Mouse (Mus musculus) right cerebral cortex, postnatal 10 days (tissue): ENCODE results near the gene Mamstr.

Source experiments
- DNase-seq, 2 experiments: peaks; one replicate each; pipeline ENCODE4 v3.0.0; 2021; ENCODE audit warnings: low spot score in 2 of 2

Mamstr gene

DNA sequence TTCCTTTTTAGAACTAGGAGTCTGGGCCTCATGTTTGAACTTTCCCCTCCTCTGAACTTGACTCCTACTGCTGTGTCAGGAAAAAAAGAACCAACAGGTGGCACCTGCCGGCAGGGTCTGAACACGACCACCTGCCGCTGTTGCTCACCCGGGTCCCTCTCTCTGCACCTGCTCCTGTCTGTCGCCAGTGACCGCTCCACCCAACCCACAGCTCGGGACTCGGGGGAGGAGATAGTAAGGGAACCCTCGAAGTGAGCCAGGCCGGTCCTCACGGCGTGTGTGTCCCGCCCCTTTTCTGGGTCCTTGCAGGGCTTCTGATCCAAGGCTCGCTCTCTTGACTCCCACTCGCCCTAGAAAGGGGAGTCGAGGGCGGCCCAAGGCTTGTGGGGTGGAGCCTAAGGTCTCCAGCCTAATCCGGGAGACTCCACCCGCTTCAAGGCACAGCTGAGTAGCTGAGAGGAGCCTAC, at the start of gene Mamstr:
Gene Mamstr (plus strand): TSS at position 417 of the 467 bp plus-strand sequence.
- no peak for DNase-seq

- no peak for DNase-seq
These were observed 48.9 kb upstream of the Mamstr start for GRCm38 (mm10) chr7:45590874-45591273.

DNA sequence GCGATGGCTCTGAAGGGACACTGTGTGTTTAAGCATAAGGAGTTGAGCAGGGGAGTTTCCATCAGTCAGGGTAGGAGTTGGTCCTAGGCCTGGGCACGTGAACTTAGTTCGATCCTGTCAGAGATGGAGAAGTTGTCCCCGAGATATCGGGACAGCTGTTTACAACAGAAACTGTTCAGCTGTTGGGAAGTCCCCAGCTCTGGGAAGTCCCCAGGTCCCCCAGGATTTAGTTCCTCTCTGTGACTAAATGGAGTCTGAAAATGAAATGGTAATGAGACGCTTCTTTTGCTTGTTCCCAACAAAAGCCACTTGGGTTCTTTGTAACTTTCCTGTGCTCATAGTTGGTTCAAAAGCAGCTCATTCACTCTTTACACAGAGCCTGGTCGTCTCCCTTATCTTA, 47.9 kb upstream of the Mamstr start:
- no peak for DNase-seq

- peak; percentile 77 to 82 for DNase-seq
These were observed 46.5 kb upstream of the Mamstr start for GRCm38 (mm10) chr7:45593118-45593815.

DNA sequence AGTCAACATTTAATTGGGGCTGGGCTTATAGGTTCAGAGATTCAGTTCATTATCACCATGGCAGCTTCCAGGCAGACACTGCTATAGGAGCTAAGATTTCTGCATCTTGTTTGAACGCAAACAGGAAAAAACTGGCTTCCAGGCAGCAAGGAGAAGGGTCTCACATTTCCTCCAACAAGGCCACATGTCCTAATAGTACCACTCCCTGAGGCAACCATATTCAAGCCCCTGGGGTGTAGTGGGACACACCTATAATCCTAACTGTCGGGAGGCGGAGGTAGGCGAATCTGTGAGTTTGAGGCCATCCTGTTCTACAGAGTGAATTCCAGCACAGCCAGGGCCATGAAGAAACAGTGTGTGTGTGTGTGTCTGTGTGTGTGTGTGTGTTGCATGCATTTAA, 44.6 kb upstream of the Mamstr start:
- no peak for DNase-seq

GRCm38 (mm10) chr7:45596107-45596506, 43.7 kb upstream of the Mamstr start:
- no peak for DNase-seq

- no peak for DNase-seq
These were observed 42.8 kb upstream of the Mamstr start for GRCm38 (mm10) chr7:45597013-45597412.

- DNase-seq: no peak
These were observed 42.2 kb upstream of the Mamstr start for GRCm38 (mm10) chr7:45597527-45597926.

GRCm38 (mm10) chr7:45598960-45599879, 40.6 kb upstream of the Mamstr start:
- no peak for DNase-seq

- no peak for DNase-seq
These were observed 34.0 kb upstream of the Mamstr start for GRCm38 (mm10) chr7:45605704-45606289.

DNA sequence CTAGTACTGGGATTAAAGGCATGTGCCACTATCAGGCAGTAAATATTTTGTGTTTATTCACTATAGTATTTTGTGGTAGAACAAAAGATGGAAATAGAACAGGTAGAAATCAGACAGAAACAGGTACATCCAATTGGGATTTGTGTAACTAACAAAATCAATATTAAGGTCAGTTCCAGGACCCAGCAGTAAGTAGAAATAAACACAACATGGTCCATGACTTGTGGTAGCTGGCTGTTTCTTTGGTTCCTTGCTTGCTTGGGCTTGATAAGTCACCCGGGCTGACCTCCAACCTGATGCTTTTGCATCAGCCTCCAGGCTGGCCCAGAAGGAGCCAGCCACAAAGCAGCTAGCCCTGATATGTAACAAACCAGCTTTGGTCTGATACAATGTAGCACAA, 30.3 kb upstream of the Mamstr start:
- DNase-seq: no peak

DNA sequence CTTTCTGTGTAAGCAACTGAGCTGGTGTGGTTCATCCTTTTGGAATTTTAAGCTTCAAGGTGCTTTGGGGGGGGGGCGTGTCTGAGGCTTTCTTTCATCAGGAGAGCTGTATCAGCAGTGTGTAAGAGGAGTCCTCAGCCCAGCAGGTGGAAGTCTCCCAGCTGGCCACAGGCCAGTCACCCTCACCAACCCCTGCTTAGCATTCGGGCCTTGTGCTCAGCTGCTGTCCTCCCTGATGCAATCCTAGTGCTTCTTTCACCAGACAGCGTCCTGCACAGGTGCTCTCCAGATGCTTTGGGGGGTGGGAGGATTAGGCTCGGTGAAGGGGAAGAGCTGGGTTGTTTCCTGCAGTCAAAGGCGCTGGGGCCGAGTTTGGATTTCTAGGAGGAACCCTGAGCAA, 23.5 kb upstream of the Mamstr start:
- DNase-seq: no peak

GRCm38 (mm10) chr7:45617042-45617695, 22.6 kb upstream of the Mamstr start, which contains the start of gene Fut1:
Gene Fut1, plus strand, starts transcription at chr7:45617289.
- no peak for DNase-seq

GRCm38 (mm10) chr7:45618316-45618715, 21.5 kb upstream of the Mamstr start:
- no peak for DNase-seq

- no peak for DNase-seq
These were observed 20.2 kb upstream of the Mamstr start for GRCm38 (mm10) chr7:45619592-45619991.

- DNase-seq: no peak
These were observed 18.3 kb upstream of the Mamstr start, which contains the start of gene Izumo1 for GRCm38 (mm10) chr7:45621443-45621842. Gene Izumo1, plus strand, starts transcription at chr7:45621811.

GRCm38 (mm10) chr7:45623507-45623906, 16.3 kb upstream of the Mamstr start:
- DNase-seq: no peak

GRCm38 (mm10) chr7:45624718-45625117, 15.1 kb upstream of the Mamstr start:
- no peak for DNase-seq

DNA sequence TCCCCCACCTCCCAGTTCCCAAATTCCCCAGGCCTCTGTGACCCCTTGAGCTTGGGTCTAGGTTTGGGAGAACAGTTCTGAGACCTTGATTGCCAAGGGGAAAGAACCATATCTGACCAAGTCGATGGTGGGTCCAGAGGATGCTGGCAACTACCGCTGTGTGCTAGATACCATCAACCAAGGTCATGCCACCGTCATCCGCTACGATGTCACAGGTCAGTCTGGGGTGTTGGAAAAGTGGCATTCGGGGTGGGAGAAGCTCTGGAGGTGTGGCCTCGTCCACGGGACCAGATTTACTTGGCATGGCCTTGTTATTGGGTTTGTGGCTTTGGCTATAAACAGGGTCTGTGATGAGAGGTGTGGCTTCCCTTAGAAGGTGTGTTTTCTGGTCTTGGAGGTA, 14.3 kb upstream of the Mamstr start:
- DNase-seq: no peak

DNA sequence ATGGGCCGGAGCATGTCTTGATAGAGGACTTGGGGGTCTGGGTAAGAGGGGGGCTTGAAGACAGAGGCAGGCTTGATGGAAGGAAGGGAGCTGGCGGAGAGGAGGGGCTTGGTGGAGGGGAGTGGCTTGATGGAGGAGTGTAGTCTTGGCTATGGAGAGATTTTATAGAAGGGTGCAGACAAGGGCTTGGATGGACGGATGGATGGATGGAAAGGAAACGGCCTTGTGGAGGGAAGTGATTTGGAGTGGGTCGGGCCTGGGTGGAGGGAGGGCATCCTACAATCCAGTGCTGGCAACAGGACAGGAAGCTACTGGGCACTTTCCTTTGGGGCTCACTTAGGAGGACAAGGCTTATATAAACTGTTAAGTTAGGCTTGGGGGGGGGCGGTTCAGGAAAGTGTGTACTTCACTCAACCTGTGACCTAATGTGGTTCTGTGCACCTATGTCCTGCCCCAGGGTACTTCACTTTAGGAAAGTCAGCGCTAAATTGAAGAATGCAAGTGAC, 13.2 kb upstream of the Mamstr start:
- no peak for DNase-seq

DNA sequence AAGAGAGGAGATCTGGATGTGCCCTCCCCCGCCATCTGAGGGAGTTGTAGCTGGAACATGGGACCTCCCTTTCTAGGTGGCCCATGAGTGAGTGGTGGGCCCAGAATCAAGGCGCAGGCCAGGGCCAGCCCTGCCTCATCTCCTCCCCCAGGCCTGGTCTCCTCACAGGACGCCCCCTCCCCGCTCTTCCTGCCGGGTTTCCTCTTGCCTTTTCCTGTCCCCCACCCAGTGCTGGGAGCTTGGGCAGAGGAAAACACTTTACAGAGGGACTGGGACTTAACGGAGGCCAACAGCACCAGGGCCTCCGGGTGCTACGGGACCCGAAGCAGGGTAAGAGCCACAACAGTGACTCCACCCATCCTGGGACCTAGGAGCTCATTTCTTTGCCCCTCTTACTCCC, 12.5 kb upstream of the Mamstr start, which contains the start of gene Rasip1:
Gene Rasip1 (plus strand): TSS at position 228 of the 400 bp plus-strand sequence.
- DNase-seq: no peak
